In the genomic region with DNA sequence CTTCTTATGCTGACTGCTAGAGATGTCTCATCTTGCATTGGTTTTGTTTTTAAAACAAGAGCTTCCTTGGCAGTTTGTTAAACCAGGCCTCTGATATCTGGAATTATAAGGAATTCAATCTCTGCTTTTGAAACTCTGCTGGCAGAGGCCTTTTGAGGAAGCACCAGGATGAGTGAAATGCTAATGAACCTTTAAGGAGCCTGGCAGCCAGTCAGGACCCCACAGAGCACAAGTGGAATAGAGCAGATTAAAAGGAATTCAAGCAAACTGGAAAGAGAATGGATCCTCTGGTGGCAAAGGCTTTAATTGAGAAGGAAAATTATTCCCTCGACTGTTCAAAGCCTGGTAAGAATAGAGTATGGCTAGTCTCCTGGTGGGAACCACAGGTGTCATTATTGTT, we compare ENCODE assay signal across 17 mouse cellular contexts. TPM values are rescaled to one million over a fixed set of nuclear protein-coding genes. Genes with fewer than 3 reads are reported as not detected.
"Had no signal": no experiment of that assay in that cellular context is flagged by ENCODE, and none has a peak within 500 bp of the region (broad histone marks: within the 10 kb centered on the region; RNA-seq: fewer than 3 reads in every experiment).

No protein-coding gene starts in this region.

- ATAC-seq: midbrain, embryonic 15.5 days had no signal

- H3K9me3 ChIP-seq: limb, embryonic 13.5 days; midbrain, embryonic 15.5 days; neural tube, embryonic 13.5 days had no signal

- H3K36me3 ChIP-seq: limb, embryonic 13.5 days; midbrain, embryonic 15.5 days; neural tube, embryonic 13.5 days had no signal

- H3K27ac ChIP-seq: kidney, postnatal 0 days; limb, embryonic 13.5 days; liver, embryonic 14.5 days; midbrain, embryonic 15.5 days; neural tube, embryonic 13.5 days had no signal

- H3K9ac ChIP-seq: limb, embryonic 13.5 days; liver, embryonic 14.5 days; midbrain, embryonic 15.5 days; neural tube, embryonic 13.5 days had no signal

- H3K4me1 ChIP-seq: limb, embryonic 13.5 days; midbrain, embryonic 15.5 days; neural tube, embryonic 13.5 days had no signal

- DNase-seq: kidney, postnatal 36 days; layer of hippocampus, adult 9-11 months; layer of hippocampus, postnatal 36 days; lung, adult 18-20 months; retina, postnatal 1 day; right cerebral cortex, postnatal 4 days; spleen, adult 18-20 months; thymus, adult 18-20 months; thymus, postnatal 14 days had no signal

- H3K4me3 ChIP-seq: limb, embryonic 13.5 days; midbrain, embryonic 15.5 days; neural tube, embryonic 13.5 days had no signal

- H3K4me2 ChIP-seq: limb, embryonic 13.5 days; midbrain, embryonic 15.5 days; neural tube, embryonic 13.5 days had no signal

RNA-seq across cellular contexts. Expression of gene Ppef1, which starts 36.4 kb away (rescaled TPM):
- total RNA-seq: liver, adult 2 months; megakaryocyte-erythroid progenitor cell, adult 5-6 weeks had no signal
- polyA plus RNA-seq: kidney, postnatal 0 days; liver, adult 2 months; liver, embryonic 14.5 days; stomach, embryonic 14.5 days had no signal
